Mouse (Mus musculus) fibroblast of lung, adult 2 months (primary cell): ENCODE results near the gene Serping1.
"Not testable (repeated sequence)": the region's sequence is repeated elsewhere in the genome, so short reads cannot be mapped to it uniquely, and the experiment has no call there.

Experiments
- DNase-seq: peaks from one replicate; pipeline ENCODE4 v3.0.0-alpha.2; 2011; ENCODE audit warnings: low read depth

The Serping1 gene

DNA sequence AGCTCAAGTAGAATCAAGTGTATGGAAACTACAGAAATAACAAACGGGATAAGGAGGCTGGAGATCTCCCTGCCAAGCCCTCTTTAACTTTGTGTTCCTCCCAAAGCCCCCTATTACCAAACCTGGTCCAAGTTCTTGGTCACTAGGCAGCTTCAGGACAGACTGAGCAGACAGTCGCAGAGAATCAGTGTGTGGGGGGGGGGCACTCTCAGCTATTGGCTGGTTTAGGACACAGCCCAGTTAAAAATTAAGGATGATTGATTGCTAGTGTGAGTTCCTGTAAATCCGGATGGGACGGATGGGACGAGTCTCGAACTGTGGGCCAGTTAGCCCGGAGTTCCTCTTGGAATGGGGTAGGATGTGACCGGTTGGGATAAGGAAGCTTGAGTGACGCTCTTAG is at the start of gene Serping1:
Gene Serping1, minus strand, starts transcription at position 204 of the 400 bp plus-strand sequence.
- no peak for DNase-seq

GRCm38 (mm10) chr2:84823237-84823636 is 48.0 kb upstream of the Serping1 start:
- no peak for DNase-seq

- no peak for DNase-seq
Measured at GRCm38 (mm10) chr2:84822552-84822951, 47.3 kb upstream of the Serping1 start, which contains the start of gene Smtnl1. TSS of gene Smtnl1 (minus strand) at chr2:84822652.

- DNase-seq: no peak
Measured at GRCm38 (mm10) chr2:84819861-84820260, 44.6 kb upstream of the Serping1 start.

DNA sequence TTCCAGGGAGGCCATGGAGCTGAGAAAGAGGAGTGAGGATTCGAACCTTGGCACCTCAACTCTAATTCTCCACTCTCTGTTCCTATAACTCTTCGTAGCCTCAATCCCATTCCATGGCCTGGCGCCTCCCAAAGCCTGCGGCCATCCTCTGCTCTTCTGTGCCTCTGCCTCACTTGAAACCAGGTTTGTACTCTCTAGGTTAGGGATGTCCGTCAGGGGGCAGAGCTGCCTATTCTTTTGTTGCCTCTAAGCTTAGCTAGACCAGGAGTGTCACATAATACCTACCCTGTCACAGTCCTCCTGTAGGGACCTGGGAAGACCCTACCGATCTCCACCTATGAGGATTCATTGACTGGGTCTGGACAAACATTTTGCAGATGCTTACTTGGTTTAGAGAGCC is 37.4 kb upstream of the Serping1 start:
- DNase-seq: no peak

DNA sequence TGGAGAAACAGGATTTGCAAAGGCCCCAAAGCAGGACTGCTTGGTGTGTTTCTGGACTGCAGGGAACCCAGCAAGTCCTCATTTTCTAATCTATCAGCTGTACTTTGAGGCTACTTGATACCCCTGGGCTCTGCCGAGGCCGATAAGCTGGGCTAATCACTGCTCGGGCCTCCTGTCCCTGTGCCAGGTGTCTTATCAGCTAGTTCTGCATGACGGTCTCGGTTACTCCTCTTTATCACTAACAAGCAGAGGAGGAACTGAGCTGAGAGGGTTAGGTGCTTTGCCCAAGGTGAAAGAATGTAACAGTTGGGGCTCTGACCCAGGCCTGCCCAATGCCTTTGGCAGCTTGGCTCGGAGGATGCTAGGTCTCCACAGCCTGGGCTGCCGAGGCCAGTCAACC is 36.6 kb upstream of the Serping1 start:
- DNase-seq: no peak

GRCm38 (mm10) chr2:84810886-84811577 is 35.8 kb upstream of the Serping1 start:
- peak; percentile 72 for DNase-seq

DNA sequence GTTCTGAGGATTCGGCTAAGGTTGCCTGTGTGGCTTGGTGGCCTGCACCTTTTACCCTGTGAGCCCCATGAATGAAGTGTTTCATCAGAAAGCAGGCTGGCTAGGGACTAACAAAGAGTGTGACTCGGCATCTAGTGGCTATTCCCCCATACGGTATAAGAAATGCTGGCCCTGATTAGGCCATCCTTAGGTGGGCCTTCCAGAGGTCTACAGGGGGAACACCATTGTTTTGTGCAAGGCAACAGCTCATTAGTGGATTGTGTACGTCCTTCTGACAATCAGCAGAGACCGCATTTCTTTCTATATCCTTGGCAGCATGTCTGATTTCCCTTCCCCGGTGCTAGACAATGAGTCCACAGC is 35.3 kb upstream of the Serping1 start:
- DNase-seq: no peak

DNA sequence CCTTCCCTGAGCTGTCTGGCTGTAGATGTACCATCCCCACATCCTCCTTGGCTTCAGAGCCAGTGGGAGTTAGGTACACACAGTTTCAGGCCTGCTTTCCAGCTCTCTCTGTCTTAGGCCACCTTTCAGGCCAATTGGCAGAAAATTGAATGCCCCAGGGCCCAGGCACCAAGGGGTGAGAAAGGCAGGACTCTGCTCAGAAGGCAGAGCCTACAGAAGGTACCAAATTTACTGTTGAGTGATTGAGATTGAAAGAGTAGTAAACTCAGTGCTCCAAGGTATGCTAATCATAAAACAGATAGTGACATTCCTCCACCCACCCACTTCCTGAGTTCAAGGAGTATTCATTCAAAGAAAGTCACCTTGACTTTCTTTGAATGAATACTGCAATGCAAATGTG is 34.1 kb upstream of the Serping1 start:
- no peak for DNase-seq

DNA sequence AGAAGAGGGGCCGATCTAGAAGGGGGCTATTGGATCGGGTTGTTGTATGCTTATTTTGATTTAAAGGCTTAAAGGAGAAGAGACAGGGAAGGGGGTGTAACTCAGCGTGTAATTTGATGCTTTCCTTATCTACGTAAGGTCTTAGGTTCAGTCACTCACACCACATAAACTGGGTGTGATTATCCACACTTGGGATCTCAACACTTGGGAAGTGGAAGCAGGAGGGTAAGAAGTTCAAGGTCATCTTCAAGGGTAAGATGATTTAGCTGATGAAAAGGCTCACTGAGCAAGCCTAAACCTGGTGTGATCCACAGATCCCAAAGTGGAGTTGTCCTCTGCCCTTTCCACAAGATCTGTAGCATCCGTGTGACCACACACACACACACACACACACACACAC is 31.3 kb upstream of the Serping1 start:
- no peak for DNase-seq

GRCm38 (mm10) chr2:84803963-84804362 is 28.7 kb upstream of the Serping1 start:
- DNase-seq: no peak

GRCm38 (mm10) chr2:84801223-84801622 is 26.0 kb upstream of the Serping1 start:
- not testable (repeated sequence) for DNase-seq

DNA sequence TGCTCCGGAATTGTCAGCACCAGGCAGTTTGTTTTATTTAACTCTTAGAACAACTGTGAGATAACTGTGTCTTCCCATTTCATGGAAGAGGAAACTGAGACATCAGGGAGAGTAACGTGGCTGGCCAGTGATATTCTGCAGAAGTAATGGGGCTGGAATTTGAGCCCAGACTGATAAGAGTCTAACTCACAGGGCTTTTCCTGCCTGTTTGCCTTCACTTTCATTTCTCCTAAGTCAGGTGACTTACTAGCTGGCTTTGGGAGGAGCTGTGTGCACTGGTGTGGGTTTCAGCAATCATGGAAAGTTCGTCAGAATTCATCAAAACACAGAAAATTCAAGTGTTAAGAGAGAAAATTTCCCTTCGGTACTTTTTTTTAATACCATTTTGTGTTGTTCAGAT is 25.1 kb upstream of the Serping1 start:
- no peak for DNase-seq

DNA sequence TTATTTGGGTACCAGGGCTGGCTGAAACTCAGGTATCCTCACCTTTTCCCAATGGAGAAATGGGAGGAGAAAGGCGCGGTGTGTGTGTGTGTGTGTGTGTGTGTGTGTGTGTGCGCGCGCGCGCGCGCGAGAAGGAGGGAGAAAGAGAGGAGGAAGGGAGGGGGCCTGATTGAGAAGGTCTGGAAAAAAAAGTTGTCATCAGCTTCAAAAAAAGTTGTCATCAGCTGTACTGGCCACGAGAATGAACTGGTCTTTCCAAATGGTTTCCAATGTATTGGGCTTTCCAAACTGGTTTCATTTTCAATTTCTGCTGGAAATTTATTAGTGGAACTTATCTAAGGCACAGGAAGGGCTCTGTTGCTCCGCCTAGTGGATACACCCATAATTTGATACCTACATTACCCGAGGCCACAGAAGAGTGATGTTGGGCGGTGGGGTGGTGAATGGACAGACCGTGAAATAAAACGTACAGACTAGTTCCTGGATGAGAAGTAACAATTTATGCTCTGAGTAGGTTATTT is 23.9 kb upstream of the Serping1 start:
- peak; percentile 66 for DNase-seq

DNA sequence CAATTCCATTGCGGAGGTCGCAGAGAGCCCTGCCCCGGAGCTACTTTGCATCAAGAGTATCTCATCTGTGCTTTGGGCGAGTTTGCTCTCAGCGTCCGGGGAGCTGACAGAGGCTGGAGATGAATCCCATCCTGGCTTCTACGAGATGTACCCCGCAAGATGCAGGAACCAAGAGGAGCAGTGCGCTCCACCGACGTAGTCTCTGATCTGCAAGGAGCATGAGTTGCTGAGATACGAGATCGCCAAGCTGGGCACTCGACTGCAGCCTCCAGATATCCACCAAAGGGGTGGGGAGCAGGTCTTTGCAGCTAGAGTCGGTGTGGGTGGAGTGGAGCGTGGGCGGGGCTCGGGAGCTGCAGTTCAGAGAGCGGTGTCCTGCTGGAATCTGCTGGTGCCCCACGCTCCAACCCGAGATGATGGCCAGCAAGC is 23.3 kb upstream of the Serping1 start, which contains the start of gene Ube2l6:
Gene Ube2l6, plus strand, starts transcription at position 336 of the 429 bp plus-strand sequence.
- no peak for DNase-seq

DNA sequence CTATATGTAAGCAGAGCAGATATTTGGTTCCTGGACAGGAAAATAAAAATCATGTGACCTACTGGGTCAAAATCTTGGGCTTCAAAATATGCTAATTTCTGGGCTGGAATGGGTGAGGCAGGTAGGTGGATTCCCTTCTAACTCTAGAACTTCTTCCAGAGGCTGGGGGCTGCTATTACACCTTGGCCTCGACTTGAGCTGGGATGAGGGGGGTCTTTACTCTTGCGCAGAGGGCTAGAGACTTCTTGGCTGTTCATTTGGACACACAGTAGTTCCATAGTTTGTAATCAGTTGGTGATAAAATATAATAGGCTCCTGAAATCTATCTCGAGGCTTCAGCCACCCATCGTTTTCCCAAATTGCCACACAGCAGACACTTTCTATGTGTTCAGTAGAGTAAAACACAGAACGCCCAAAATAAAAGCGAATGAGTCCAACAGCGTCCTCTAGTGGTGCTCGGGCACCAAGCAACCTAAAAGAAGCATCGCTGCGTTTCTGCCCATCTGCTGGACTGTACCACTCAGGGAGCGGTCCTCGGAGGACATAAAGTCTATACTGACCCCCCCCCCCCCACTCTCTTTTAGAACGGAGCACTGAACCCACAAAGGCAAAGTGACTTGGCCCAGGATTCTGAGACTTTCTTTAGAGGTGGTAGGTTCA is 22.7 kb upstream of the Serping1 start:
- no peak for DNase-seq

DNA sequence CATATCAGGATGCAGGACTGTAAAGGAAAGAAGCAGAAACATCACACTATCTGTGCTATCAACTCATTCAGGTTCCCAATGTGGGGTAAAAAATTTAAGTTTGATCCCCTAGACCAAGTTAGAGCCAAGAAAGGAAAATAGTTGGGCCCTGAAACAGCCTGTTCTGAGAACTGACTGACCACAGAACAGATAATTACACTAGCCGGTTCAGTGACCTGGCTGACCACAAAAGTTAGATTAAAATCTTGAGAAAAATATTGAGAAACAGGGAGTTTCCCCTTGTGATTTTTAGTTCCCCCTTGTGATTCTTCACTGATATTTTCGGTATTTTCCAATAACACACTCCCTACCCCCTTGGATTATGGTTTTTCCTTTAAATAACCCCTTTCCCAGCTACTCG is 18.6 kb upstream of the Serping1 start:
- no peak for DNase-seq

DNA sequence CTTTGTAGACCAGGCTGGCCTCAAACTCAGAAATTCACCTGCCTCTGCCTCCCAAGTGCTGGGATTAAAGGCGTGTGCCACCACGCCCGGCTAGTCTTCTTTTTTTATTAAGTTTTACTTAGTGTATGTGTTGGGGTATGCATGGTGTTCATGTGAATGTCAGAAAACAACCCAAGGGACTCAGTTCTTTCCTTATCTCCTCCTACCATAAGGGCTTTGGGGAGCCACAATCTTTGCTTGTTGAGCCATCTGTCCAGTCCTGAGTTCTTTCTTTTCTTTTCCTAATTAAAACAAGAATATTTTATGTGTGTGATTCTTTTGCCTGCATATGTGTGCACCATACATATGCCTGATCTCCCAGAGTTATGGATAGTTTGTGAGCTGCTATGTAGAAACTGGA is 17.9 kb upstream of the Serping1 start:
- DNase-seq: no peak

DNA sequence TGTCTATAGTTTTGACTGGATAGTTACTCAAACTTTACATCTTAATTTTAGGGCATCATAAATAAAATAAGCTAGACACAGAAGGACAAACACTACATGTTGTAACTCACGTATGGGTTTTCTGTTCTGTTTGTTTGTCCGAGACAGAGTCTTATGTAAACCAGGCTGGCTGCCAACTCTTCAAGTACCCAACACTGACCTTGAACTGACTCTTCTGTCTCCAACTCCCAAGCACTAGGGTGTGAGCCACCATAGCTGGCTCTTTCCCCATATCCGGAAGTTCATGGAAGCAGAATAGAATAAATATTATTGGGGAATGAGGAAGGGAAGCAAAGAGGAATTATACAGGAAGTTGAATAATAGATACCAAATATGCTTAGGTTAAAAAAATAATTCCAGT is 17.3 kb upstream of the Serping1 start:
- DNase-seq: no peak

DNA sequence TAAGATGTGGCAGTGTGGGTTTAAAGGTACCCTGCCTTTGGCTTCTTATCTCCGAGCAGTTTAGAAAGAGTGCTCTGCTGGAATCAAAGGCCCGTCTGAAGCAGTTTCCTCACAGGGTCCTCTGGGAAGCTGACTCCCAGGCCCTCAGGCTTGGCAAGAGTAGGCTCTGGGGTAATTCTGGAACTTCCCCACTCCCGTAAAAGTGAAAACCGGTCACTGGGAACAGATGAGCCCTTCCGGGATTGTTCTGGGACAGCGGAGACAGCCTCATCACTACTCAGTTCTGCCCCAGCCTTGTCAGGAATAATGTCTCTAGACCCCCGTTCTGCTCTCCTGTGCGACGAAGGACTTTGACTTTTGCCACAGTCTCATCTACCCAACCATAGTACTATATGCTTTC is 15.2 kb upstream of the Serping1 start:
- DNase-seq: no peak

GRCm38 (mm10) chr2:84788316-84788715 is 13.1 kb upstream of the Serping1 start:
- no peak for DNase-seq

DNA sequence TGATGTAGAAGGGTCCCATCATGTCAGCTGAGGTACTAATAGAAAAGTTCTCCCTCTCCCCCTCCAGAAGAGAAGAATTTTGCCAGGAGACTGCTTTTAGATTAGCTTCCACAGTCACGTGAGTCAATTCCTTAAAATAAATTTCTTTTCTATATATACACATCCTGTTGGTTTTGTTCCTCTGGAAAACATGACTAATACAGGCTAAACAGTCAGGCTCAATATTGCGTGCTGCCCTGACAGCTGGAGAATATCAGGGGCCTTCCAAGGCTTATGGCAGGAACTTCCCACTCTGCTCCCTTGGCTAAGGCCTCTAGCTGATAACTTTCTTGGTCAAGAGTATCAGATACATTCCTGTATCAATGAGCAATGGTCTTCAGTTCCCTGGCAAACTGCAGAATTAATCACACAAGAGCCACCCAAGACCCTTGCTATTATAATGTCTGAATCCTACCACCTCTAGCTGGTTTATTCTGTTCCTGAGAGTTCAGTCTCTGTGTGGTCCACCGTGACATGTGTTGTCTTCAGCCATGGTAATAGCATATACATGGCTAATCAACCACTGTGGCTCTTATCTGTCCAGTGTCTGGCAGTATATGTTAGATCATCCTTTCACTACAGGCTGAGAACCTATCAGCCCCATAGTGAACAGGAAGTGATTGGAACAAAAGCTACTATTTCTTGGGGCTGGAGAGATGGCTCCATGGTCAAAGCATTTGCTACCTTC is 8.8 kb upstream of the Serping1 start:
- no peak for DNase-seq

DNA sequence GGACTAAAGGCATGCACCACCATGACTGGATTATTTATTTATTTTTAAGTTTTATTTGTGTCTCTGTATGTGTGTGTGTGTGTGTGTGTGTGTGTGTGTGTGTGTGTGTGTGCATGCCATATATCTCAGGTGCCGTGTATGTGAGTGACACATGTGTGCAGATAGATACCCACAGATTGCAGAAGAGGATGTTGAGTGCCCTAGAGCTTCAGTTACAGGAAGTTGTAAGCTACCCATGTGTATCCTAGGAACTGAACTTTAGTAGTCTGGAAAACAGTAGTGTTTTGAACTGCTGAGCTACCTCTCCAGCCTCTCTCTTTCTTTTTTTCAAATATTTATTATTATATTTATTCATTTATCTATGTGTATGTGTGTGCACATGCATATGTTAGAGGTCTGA is 8.1 kb upstream of the Serping1 start:
- DNase-seq: no peak
